28 mouse cellular contexts compared by ENCODE assay signal in the genomic region with DNA sequence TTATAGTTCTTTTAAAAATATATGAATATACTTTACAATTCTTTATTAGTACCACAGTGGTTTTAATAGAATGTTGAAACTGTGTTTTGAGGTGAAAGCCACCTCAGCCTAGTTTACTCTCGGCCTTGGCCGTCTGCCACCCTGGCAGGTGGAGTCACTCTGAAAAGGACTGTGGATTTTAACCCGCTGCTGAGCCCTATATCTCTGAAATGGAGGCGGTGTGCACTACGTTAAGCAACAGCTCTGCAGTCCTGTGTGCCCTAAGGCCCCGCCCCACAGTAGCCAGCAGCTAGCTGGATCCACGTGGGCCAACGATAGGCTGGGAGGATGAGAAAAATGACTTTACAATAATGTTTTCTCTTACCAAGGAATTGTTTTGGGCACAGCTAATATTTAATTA.
DNase-seq lines count a peak whose midpoint lies in the region; ATAC-seq and TF ChIP-seq lines count a peak whose summit lies in the region.
"Had no signal": no experiment of that assay in that cellular context is flagged by ENCODE, and none has a peak within 500 bp of the region (broad histone marks: within the 10 kb centered on the region; RNA-seq: fewer than 3 reads in every experiment).

No protein-coding gene starts in this region.

- TF ChIP-seq CTCF in G1E (IDR thresholded peaks at IDR 0.05; ENCODE audit: low read depth, low read length) = no peak

- H3K4me3 ChIP-seq in G1E (ENCODE audit: low read depth, low read length) = no peak overlapping the region; the same call in 1 of the 2 replicates
- H3K4me3 ChIP-seq: embryonic facial prominence, embryonic 10.5 days; forebrain, embryonic 10.5 days; heart, embryonic 13.5 days; left cerebral cortex, adult 2 months; limb, embryonic 10.5 days; liver, embryonic 12.5 days; midbrain, embryonic 12.5 days had no signal

- no peaks in the 10 kb centered on the region for H3K27me3 ChIP-seq in G1E (ENCODE audit: insufficient read depth, low read length)
- H3K27me3 ChIP-seq: heart, embryonic 13.5 days; liver, embryonic 12.5 days; midbrain, embryonic 12.5 days had no signal

- DNase-seq in adrenal gland, postnatal 36 days = peak; percentile 1
- DNase-seq in adrenal gland, adult 18-20 months (ENCODE audit: low spot score in 2 of 2) = no peak
- peak; percentile 2 for DNase-seq in G1E (ENCODE audit: low spot score)
- DNase-seq in cerebellum, adult 18-20 months = peak; percentile 61 to 67
- DNase-seq in cerebellum, postnatal 14 days = peak; percentile 69 to 71
- DNase-seq in thymus, postnatal 14 days = no peak
- DNase-seq in right cerebral cortex, adult 18-20 months = no peak
- DNase-seq in embryo, embryonic 9.5 days (ENCODE audit: extremely low spot score) = no peak
- DNase-seq: adrenal gland, adult 2 months; gastrocnemius, postnatal 25 days; heart, adult 18-20 months; heart, postnatal 14 days; kidney, adult 18-20 months; lung, adult 2 months; lung, postnatal 14 days; right cerebral cortex, postnatal 25 days; spleen, adult 18-20 months; thymus, postnatal 25 days had no signal

- H3K4me1 ChIP-seq in G1E (ENCODE audit: insufficient read depth, low read depth, low read length) = peaks cover 7% of the 10 kb centered on the region
- H3K4me1 ChIP-seq: embryonic facial prominence, embryonic 10.5 days; forebrain, embryonic 10.5 days; heart, embryonic 13.5 days; limb, embryonic 10.5 days; liver, embryonic 12.5 days; midbrain, embryonic 12.5 days had no signal

- peak; percentile 57 for ATAC-seq in G1E (ENCODE audit: extremely low read depth, insufficient number of reproducible peaks, low FRiP score, poor library complexity, severe bottlenecking)
- ATAC-seq: forebrain, embryonic 16.5 days; hindbrain, postnatal 0 days; liver, embryonic 12.5 days; Patski had no signal

- no peaks in the 10 kb centered on the region for H3K9me3 ChIP-seq in G1E (replicated peaks)
- H3K9me3 ChIP-seq: embryonic facial prominence, embryonic 10.5 days; forebrain, embryonic 10.5 days; heart, embryonic 13.5 days; limb, embryonic 10.5 days; liver, embryonic 12.5 days; midbrain, embryonic 12.5 days had no signal

- no peaks in the 10 kb centered on the region for H3K36me3 ChIP-seq in G1E (replicated peaks)
- H3K36me3 ChIP-seq: embryonic facial prominence, embryonic 10.5 days; forebrain, embryonic 10.5 days; heart, embryonic 13.5 days; limb, embryonic 10.5 days; liver, embryonic 12.5 days; midbrain, embryonic 12.5 days had no signal

Comparison
In these comparisons a context has a peak if more than half of its experiments do, and no peak if none do; other contexts are left out.
1. DNase-seq: peak in adrenal gland, postnatal 36 days (2 of 2), G1E (single experiment), cerebellum, adult 18-20 months (2 of 2) and cerebellum, postnatal 14 days (2 of 2); none in adrenal gland, adult 18-20 months (0 of 2), thymus, postnatal 14 days (single experiment), right cerebral cortex, adult 18-20 months (single experiment) and embryo, embryonic 9.5 days (single experiment).